Mouse (Mus musculus) liver, embryonic 14.5 days (tissue): Measurements from ENCODE around the gene Dnajc11. TPM values are rescaled to one million over a fixed set of nuclear protein-coding genes. Genes with fewer than 3 reads are reported as not detected.

Experiments used
- ATAC-seq: fragments of 200-750 bp; cut with Nextera tagmentation; 2 replicates; pipeline ENCODE4 v1.8.0; 2017; ENCODE audit warnings: moderate number of reproducible peaks, mild to moderate bottlenecking, moderate library complexity; ENCODE audit not compliant: insufficient read depth
- DNase-seq, 3 experiments: peaks; one replicate each; pipeline ENCODE4 v3.0.0-alpha.2; 2012 to 2013; ENCODE audit warnings: low read depth in 3 of 3, low spot score in 3 of 3
- H3K27ac ChIP-seq: fragments of 300-500 bp; sonication (generic); 2 replicates; pipeline ENCODE4 v1.5.1; 2014; ENCODE audit warnings: moderate library complexity, mild to moderate bottlenecking, control low read depth, inconsistent platforms
- H3K27me3 ChIP-seq: fragments of 300-500 bp; sonication (generic); 2 replicates; pipeline ENCODE4 v1.6.1; 2014; ENCODE audit warnings: mild to moderate bottlenecking, low read length, moderate library complexity; ENCODE audit not compliant: control insufficient read depth, insufficient read depth
- H3K36me3 ChIP-seq: fragments of 300-500 bp; sonication (generic); replicated peaks from 2 replicates; pipeline ENCODE4 v1.6.1; 2014; ENCODE audit warnings: low read depth; ENCODE audit not compliant: control insufficient read depth, insufficient read depth
- H3K4me1 ChIP-seq, 2 experiments: fragments of 200-500 bp in 1 of 2; fragments of 300-500 bp in 1 of 2; sonication (generic) in 1 of 2; replicated peaks; 2 replicates each; pipeline ENCODE4 v1.6.1; 2012 to 2014; ENCODE audit warnings: antibody characterized with exemption in 1 of 2, inconsistent platforms in 1 of 2, low read length in 1 of 2; ENCODE audit not compliant: control insufficient read depth in 2 of 2, insufficient read depth in 2 of 2
- H3K4me2 ChIP-seq: fragments of 300-500 bp; sonication (generic); 2 replicates; pipeline ENCODE4 v1.6.1; 2014; ENCODE audit warnings: low read depth, mild to moderate bottlenecking, control low read depth, moderate library complexity
- H3K4me3 ChIP-seq, 2 experiments: fragments of 200-500 bp in 1 of 2; fragments of 300-500 bp in 1 of 2; sonication (generic) in 1 of 2; 2 replicates each; pipeline ENCODE4 v1.5.1; 2012 to 2014; ENCODE audit warnings: low read depth in 2 of 2, low read length in 2 of 2, mild to moderate bottlenecking in 2 of 2, control low read depth in 1 of 2, inconsistent platforms in 1 of 2, moderate library complexity in 1 of 2; ENCODE audit not compliant: insufficient read depth in 1 of 2
- H3K9ac ChIP-seq: fragments of 300-500 bp; sonication (generic); replicated peaks from 2 replicates; pipeline ENCODE4 v1.6.1; 2014; ENCODE audit warnings: mild to moderate bottlenecking, control low read depth, moderate library complexity
- H3K9me3 ChIP-seq: fragments of 300-500 bp; sonication (generic); 2 replicates; pipeline ENCODE4 v1.6.1; 2016; ENCODE audit warnings: low read length, mixed read lengths; ENCODE audit not compliant: control insufficient read depth
- CTCF ChIP-seq: IDR thresholded peaks from 2 replicates; pipeline ENCODE4 v1.5.1; 2016; ENCODE audit warnings: antibody characterized with exemption, low read depth, control low read depth
- EP300 ChIP-seq: IDR thresholded peaks from 2 replicates; pipeline ENCODE4 v1.6.1; 2016; ENCODE audit warnings: antibody characterized with exemption, low read depth
- WGBS: fragments of 180-500 bp; shearing (Covaris S2); extraction: QIAGEN DNeasy Blood & Tissue Kit; methylation state at CpG from one replicate; pipeline ENCODE4 v1.1.7; 2014; ENCODE audit not compliant: insufficient replicate concordance; 5-methylcytosine and 5-hydroxymethylcytosine counted together
- polyA plus RNA-seq, 2 experiments: library from polyadenylated mRNA; depleted of rRNA in 1 of 2; stranded (reverse) in 1 of 2; unstranded in 1 of 2; fragments of >200 nt; fragmentation: Nextera tagmentation in 1 of 2; extraction: Ambion mirVana in 1 of 2; gene quantifications; 2 replicates each; pipeline versions ENCODE4 v1.2.1 to v1.2.3; 2012 to 2014

Dnajc11 gene
- polyA plus RNA-seq, 2 experiments, result 32.9 TPM

GRCm38 (mm10) chr4:151972221-151972967 lies 38.9 kb downstream of the Dnajc11 start:
- H3K36me3 ChIP-seq, result peaks cover 64% of the 10 kb centered on the region
- no peak for ATAC-seq
- no peaks in the 10 kb centered on the region; a peak in 1 of 4 replicates for H3K4me1 ChIP-seq
- no peaks in the 10 kb centered on the region for H3K9me3 ChIP-seq
- 75% methylated on average over 10 of the region's 10 CpGs for WGBS
- TF ChIP-seq EP300 (no peak), CTCF (peak; percentile 86)
- no peak for DNase-seq
- no peak overlapping the region for H3K4me2 ChIP-seq
- no peak overlapping the region; the same call in 1 of the 2 replicates for H3K27ac ChIP-seq
- H3K4me3 ChIP-seq, result no peak overlapping the region
- H3K9ac ChIP-seq, result no peak overlapping the region
- no peaks in the 10 kb centered on the region for H3K27me3 ChIP-seq

GRCm38 (mm10) chr4:151975441-151975840 lies 42.0 kb downstream of the Dnajc11 start:
- no peak overlapping the region for H3K4me2 ChIP-seq
- H3K9ac ChIP-seq, result no peak overlapping the region
- DNase-seq (no peak), ATAC-seq (no peak)
- WGBS, result 68% methylated on average over 3 of the region's 3 CpGs
- H3K9me3 ChIP-seq, result no peaks in the 10 kb centered on the region
- no peak overlapping the region for H3K27ac ChIP-seq
- H3K4me1 ChIP-seq, result no peaks in the 10 kb centered on the region; a peak in 1 of 4 replicates
- H3K4me3 ChIP-seq, result no peak overlapping the region
- TF ChIP-seq CTCF, result peak; percentile 85
- TF ChIP-seq EP300, result no peak
- no peaks in the 10 kb centered on the region for H3K27me3 ChIP-seq
- peaks cover 57% of the 10 kb centered on the region for H3K36me3 ChIP-seq

- no peak for ATAC-seq
- peaks cover 61% of the 10 kb centered on the region for H3K36me3 ChIP-seq
Observed at GRCm38 (mm10) chr4:151977748-151978147, 44.3 kb downstream of the Dnajc11 start.

GRCm38 (mm10) chr4:151980699-151981098 lies 47.2 kb downstream of the Dnajc11 start:
- no peaks in the 10 kb centered on the region for H3K9me3 ChIP-seq
- no peaks in the 10 kb centered on the region for H3K4me1 ChIP-seq
- DNase-seq (no peak), ATAC-seq (no peak)
- no peak overlapping the region for H3K27ac ChIP-seq
- no peak overlapping the region for H3K4me2 ChIP-seq
- no peak overlapping the region for H3K4me3 ChIP-seq
- no peak overlapping the region for H3K9ac ChIP-seq
- WGBS, result 80% methylated on average over 8 of the region's 8 CpGs
- TF ChIP-seq EP300 (no peak), CTCF (peak; percentile 45)
- no peaks in the 10 kb centered on the region for H3K27me3 ChIP-seq
- H3K36me3 ChIP-seq, result peaks cover 40% of the 10 kb centered on the region

More at GRCm38 (mm10) chr4:151977748-151978147, 44.3 kb downstream of the Dnajc11 start:
- Histone ChIP-seq H3K4me3 (no peak overlapping the region), H3K4me1 (no peaks in the 10 kb centered on the region), H3K27ac (no peak overlapping the region), H3K27me3 (no peaks in the 10 kb centered on the region), H3K4me2 (no peak overlapping the region), H3K9me3 (no peaks in the 10 kb centered on the region), H3K9ac (no peak overlapping the region)
- 40% methylated on average over 10 of the region's 10 CpGs for WGBS
- TF ChIP-seq CTCF (peak; percentile 95), EP300 (no peak)
- DNase-seq, result peak in 1 of 3 experiments; percentile 52

GRCm38 (mm10) chr4:151981363-151981762 lies 47.9 kb downstream of the Dnajc11 start:
- Histone ChIP-seq H3K4me1 (no peaks in the 10 kb centered on the region), H3K4me3 (no peak overlapping the region), H3K9ac (no peak overlapping the region), H3K9me3 (no peaks in the 10 kb centered on the region), H3K36me3 (peaks cover 35% of the 10 kb centered on the region), H3K27me3 (no peaks in the 10 kb centered on the region), H3K27ac (no peak overlapping the region), H3K4me2 (no peak overlapping the region)
- ATAC-seq (peak; percentile 59; the same call in 1 of the 2 replicates), DNase-seq (no peak)
- TF ChIP-seq CTCF (peak; percentile 100), EP300 (no peak)
- 13% methylated on average over 5 of the region's 5 CpGs for WGBS
